Mouse (Mus musculus): Measurements from ENCODE around the gene 5430419D17Rik. TPM values are rescaled to one million over a fixed set of nuclear protein-coding genes. Genes with fewer than 3 reads are reported as not detected.

5430419D17Rik gene
- total RNA-seq (2017): not detected in 2 replicates

DNA sequence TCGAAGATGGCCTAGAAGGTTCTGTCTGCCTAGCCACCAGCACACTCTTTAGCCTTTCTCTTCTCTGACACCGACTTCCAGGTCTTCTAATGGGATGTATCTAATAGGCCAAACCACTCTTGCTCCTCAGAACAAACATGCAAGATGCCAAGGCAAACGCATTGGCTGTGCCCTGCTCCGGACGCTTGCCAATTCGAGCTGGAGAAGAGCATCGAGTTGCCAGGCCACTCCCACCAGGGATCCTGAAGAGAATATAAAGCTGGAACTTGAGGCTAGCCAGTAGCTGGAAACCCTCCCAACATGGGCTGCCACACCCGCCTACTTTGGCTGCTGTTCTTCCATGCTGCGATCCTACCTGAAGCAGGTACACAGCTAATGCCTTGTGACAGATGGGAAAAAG lies at the start of gene 5430419D17Rik:
Gene 5430419D17Rik, plus strand, starts transcription at position 282 of the 400 bp plus-strand sequence.
- no peak for ATAC-seq (ENCODE audit: extremely low read depth, insufficient number of reproducible peaks, low FRiP score, poor library complexity, severe bottlenecking)

DNA sequence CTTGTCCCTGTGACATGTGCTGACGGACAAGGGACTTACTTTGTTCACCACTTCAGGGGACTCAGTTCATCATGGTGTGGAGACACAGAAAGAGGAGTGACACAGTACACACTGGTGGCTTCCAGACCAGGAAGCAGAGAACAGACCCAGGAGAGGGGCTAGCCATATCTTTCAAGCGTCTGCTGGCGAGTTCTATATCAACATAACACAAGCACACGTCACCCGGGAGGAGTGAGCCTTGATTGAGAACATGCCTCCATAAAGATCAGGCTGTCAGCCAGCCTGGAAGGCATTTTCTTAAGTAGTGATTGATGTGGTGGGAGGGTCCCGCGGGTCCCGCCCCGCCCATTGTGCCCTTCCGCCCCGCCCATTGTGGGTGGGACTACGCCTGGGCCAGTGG lies 44.2 kb upstream of the 5430419D17Rik start:
- no peak for ATAC-seq (ENCODE audit: extremely low read depth, insufficient number of reproducible peaks, low FRiP score, poor library complexity, severe bottlenecking)

- no peak for ATAC-seq (ENCODE audit: extremely low read depth, insufficient number of reproducible peaks, low FRiP score, poor library complexity, severe bottlenecking)
These were observed 41.0 kb upstream of the 5430419D17Rik start for GRCm38 (mm10) chr7:131133181-131133580.

GRCm38 (mm10) chr7:131146214-131146613 lies 28.0 kb upstream of the 5430419D17Rik start, which contains the start of gene 4933402N03Rik:
4933402N03Rik (minus strand) TSS chr7:131146314.
- no peak for ATAC-seq (ENCODE audit: extremely low read depth, insufficient number of reproducible peaks, low FRiP score, poor library complexity, severe bottlenecking)

GRCm38 (mm10) chr7:131150179-131150578 lies 24.0 kb upstream of the 5430419D17Rik start:
- ATAC-seq (ENCODE audit: extremely low read depth, insufficient number of reproducible peaks, low FRiP score, poor library complexity, severe bottlenecking): no peak

DNA sequence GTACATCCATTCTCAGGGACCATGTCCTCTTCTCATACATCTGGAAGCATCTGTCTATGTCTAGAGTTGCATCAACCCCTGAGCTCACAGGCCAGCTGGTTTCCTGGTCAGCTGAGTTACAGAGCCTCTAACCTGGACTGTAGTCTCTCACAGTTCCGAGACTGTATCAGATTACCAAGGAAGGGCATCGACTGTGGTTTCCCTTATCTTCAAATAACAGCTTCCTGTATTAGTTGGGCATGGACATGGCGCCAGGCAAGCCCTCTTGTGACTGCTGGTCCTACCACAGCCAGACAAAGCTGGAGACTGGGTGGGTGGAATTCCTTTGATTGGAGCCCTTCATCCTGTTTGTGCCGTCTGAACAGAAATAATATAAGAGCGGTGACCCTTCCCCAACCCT lies 21.2 kb upstream of the 5430419D17Rik start:
- ATAC-seq (ENCODE audit: extremely low read depth, insufficient number of reproducible peaks, low FRiP score, poor library complexity, severe bottlenecking): no peak

- no peak for ATAC-seq (ENCODE audit: extremely low read depth, insufficient number of reproducible peaks, low FRiP score, poor library complexity, severe bottlenecking)
These were observed 12.0 kb upstream of the 5430419D17Rik start for GRCm38 (mm10) chr7:131162251-131162650.

DNA sequence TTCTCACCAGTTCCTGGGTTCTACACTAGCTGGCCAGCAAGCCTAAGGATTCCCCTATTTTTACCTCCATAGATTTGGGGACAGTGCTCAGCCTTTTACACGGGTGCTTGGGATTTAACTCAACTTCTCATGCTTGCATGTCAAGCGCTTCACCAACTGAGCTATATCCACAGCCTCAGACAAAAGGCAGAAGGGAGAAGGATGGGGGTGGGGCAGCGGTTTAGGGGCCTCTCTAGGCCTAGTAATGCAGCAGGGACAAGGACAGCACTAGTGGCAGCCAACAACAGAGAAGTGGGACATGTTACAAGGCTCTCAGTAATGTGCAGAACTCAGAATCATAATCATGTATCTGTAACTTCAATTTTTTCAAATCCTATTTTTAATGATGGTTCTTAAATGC lies 6.4 kb upstream of the 5430419D17Rik start:
- no peak for ATAC-seq (ENCODE audit: extremely low read depth, insufficient number of reproducible peaks, low FRiP score, poor library complexity, severe bottlenecking)

DNA sequence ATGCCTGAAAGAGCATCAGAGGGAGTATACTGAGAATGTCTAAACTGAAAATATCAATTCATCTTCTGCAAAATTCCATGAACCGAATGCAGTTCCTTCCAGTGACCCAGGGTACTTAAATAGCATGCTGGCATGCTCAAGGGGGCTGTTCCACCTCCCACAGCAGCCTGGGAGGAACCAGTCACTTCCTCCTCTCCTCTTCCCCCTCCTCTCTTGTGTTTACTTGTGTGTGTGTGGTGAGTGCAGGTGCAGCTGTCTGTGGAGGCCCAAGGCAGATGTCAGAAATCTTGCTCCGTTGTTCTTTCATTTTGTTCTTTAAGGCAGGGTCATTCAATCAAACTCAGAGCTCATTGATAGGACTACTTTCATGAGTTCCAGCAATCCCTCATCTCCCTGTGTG lies 5.1 kb upstream of the 5430419D17Rik start:
- ATAC-seq (ENCODE audit: extremely low read depth, insufficient number of reproducible peaks, low FRiP score, poor library complexity, severe bottlenecking): no peak

GRCm38 (mm10) chr7:131182685-131183084 lies 8.5 kb downstream of the 5430419D17Rik start:
- no peak for ATAC-seq (ENCODE audit: extremely low read depth, insufficient number of reproducible peaks, low FRiP score, poor library complexity, severe bottlenecking)

GRCm38 (mm10) chr7:131184339-131184738 lies 10.1 kb downstream of the 5430419D17Rik start:
- no peak for ATAC-seq (ENCODE audit: extremely low read depth, insufficient number of reproducible peaks, low FRiP score, poor library complexity, severe bottlenecking)

- ATAC-seq (ENCODE audit: extremely low read depth, insufficient number of reproducible peaks, low FRiP score, poor library complexity, severe bottlenecking): no peak
These were observed 12.8 kb downstream of the 5430419D17Rik start for GRCm38 (mm10) chr7:131187047-131187446.

- ATAC-seq (ENCODE audit: extremely low read depth, insufficient number of reproducible peaks, low FRiP score, poor library complexity, severe bottlenecking): no peak
These were observed 13.8 kb downstream of the 5430419D17Rik start for GRCm38 (mm10) chr7:131187996-131188395.

DNA sequence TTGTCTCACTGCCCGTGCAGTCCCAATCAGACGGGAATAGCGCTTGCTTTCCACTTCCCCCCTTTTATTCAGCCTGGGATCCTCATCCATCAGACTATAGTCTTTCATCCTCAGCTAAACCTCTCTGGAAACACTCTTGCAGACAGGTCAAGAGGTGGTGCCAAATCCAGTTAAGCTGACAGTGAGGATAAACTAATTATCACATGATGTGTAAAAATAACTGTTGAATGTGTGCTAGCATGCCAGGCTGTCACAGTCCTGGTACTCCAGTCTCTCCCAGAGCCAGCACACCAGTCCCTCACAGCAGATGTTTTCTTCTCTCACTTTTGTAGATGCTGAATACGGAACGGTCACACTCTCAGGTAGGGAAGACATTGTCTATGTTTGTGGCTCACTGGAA lies 48.9 kb downstream of the 5430419D17Rik start:
- no peak for ATAC-seq (ENCODE audit: extremely low read depth, insufficient number of reproducible peaks, low FRiP score, poor library complexity, severe bottlenecking)

DNA sequence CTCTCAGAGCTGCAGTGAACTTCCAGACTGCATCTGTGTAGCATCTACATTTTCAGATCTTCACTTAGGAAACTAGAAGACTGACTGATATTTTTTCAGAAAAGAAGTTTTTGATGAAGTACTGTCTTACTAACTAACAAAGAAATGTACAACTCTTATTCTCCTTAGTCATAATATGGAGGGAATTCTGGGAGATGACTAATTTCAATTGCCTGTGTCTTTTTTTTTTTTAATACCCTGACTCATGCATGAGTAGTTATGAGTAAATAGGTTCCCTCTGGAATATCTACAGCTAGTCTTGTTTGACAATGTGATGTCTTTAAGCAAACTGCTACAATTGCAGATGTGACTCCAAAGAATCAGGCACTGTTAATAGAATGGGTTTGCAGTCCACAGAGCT lies 61.9 kb downstream of the 5430419D17Rik start:
- ATAC-seq (ENCODE audit: extremely low read depth, insufficient number of reproducible peaks, low FRiP score, poor library complexity, severe bottlenecking): no peak

- no peak for ATAC-seq (ENCODE audit: extremely low read depth, insufficient number of reproducible peaks, low FRiP score, poor library complexity, severe bottlenecking)
These were observed 70.8 kb downstream of the 5430419D17Rik start for GRCm38 (mm10) chr7:131244993-131245392.

GRCm38 (mm10) chr7:131256841-131257240 lies 82.6 kb downstream of the 5430419D17Rik start:
- no peak for ATAC-seq (ENCODE audit: extremely low read depth, insufficient number of reproducible peaks, low FRiP score, poor library complexity, severe bottlenecking)

DNA sequence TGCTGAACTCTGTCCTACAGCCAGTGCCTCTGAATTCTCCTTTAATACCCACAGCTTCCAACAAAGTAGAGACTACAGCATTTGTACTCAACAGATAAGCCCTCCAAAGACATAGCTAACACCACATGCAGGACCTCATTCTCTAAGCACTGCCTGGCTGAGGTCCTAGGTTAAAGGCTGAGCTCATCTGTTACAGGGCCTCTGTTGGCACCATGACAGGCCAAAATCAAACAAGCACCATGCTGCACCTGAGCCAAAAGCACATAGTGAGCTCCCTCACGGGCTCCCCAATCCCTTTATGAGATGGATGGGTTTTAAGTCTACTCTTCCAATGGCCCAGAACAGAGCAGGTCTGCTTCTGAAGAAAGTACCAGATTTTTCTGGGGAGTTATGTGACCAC lies 83.1 kb downstream of the 5430419D17Rik start:
- no peak for ATAC-seq (ENCODE audit: extremely low read depth, insufficient number of reproducible peaks, low FRiP score, poor library complexity, severe bottlenecking)

DNA sequence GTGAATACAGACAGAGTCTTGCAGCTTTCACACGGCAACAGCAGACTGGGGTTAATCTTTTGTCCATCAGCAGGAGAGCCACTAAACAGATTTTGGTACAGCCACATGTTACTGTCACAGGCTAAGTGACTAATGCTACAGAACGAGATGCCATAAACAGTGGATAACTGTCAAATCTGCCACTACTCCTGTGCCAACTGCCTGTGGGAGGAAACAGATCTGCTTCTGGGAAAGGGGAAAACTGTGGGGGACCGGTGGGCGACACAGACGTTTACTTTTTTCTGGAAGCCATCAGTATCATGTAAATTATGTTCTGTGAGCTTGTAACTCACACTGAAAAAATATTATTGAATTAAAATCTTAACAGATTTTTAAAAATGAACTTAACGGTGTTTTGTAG lies 86.7 kb downstream of the 5430419D17Rik start:
- no peak for ATAC-seq (ENCODE audit: extremely low read depth, insufficient number of reproducible peaks, low FRiP score, poor library complexity, severe bottlenecking)

DNA sequence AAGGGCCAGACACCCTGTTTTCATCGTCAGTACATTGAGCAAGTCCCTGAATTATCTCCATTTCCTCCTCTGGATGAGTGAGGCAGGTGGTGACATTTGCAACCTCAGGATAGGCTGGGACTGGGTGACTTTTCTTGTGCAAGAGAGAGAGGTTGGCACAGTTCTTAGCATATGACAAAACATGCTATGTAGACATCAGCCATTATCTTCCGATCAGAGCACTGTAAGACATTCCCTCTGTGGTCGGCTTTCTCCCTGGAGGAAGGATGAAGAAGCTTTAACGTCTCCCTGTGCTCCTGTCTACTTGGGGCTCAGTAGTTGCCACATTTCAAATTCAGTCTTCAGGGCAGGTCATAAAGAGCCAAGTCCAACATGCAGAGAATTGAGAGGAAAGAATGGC lies 90.0 kb downstream of the 5430419D17Rik start:
- no peak for ATAC-seq (ENCODE audit: extremely low read depth, insufficient number of reproducible peaks, low FRiP score, poor library complexity, severe bottlenecking)

DNA sequence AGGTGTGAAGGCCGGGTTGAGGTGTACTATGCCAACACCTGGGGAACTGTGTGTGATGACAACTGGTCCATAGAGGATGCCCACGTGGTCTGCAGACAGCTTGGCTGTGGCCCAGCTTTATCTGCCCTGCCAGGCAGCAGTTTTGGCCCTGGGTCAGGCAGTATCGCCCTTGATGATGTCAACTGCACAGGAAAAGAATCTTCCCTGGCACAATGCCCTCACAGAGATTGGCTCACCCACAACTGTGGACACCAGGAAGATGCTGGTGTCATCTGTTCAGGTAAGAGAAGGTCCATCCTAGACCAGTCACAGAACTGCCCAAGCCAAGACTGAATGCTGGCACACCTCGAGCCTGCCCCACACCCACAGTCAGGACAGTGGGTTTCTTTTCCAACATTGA lies 91.6 kb downstream of the 5430419D17Rik start:
- no peak for ATAC-seq (ENCODE audit: extremely low read depth, insufficient number of reproducible peaks, low FRiP score, poor library complexity, severe bottlenecking)

DNA sequence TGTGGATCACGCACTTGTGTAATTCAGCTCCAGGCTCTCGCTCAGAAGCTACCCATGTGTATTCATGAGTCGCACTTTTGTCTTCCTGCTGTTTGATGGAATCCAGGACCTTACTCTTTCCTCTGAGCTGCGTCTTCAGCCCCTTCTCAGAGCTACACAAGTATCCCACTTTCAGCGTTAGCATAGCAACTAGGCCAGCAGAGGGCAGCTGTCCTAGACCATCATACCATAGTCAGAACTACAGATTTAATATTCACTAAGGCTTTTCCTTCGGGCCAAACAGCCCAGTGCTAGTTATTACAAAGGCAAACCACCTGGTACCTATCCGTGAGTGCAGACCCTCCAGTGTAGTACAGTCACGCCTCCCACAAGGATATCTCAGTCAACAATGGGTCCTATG lies 122.9 kb downstream of the 5430419D17Rik start:
- no peak for ATAC-seq (ENCODE audit: extremely low read depth, insufficient number of reproducible peaks, low FRiP score, poor library complexity, severe bottlenecking)

All from neutrophil, adult 5-6 weeks (primary cell).